Mouse (Mus musculus): ENCODE measurements at regions not wholly inside any gene's neighbourhood (a gene's known extent, or its start where the extent isn't known, plus 50 kb on each side); places are given as distances from the start of the nearest gene placed in this dataset.

DNA sequence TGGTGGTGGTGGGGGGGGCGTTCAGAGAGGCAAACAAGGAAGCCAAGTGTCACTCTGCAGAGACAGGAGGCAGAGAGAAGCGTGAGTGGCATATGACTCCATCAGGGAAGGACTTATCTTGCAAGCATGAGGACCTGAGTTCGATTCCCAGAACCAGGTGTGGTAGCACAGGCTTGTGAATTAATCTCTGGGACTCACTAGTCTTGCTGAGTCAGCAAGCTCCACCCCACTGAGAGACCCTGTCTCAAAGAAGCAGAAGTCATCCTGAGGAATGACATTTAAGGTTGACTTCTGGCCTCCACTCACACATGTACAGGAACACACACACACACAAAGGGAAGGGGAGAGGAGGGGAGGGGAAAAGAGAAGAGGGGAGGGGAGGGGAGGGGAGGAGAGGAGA, 156.5 kb downstream of the Rplp1 start:
- DNase-seq (ENCODE audit: low spot score) = no peak

DNA sequence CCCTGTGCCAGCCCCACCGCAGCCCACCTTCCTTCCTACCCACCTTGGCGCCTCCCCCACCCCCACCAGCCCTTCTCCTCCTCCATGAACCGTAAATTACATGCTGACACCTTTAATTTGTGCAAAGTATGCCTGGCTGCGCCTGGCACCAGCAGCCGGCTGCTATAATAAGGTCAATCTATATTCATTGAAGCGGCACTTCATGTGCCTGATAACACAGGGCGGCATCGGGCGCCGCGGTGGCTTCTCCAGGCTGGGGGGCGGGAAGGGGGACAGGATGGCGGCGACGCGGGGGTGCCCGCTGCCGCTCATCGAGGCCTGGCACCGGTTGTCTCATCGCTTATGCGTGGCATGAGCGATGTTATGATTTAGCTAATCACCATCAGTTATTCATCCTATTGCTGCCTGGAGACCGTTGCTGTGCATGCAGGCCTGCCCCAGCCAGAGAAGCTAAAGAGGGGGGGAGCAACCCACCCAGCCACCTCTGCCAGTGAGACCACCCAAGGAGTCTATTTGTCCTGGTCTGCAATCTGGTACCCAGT, 157.5 kb downstream of the Rplp1 start:
- DNase-seq (ENCODE audit: low spot score) = no peak

DNA sequence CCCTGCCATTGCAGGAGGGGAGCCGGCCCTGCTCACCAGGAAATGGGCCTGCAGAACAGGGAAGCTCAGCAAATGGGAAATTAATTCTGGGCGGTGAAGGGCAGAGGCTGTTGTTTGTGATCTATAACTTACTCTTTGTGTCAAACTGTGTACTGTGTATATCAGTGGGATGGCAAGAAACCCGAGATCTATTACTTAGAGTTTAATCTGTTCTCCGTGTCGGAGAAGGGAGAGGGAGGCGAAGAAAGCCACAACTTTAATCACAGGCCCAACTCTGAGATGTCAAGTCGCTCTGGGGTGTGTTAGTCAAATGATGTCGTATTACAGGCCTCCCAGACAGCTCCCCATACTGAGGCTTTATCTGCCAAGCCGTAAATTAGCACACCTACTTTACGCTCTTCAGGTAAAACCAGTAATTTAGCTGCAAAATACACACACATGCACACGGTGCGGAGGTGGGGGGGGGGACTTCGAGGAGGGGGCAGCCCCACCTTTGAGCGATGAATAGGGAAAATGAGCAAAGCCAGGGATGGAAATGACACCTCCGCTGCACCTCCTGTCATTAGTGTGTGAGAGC, 158.0 kb downstream of the Rplp1 start:
- no peak for DNase-seq (ENCODE audit: low spot score)

- DNase-seq (ENCODE audit: low spot score) = no peak
Measured at GRCm38 (mm10) chr9:61755311-61755710, 159.0 kb downstream of the Rplp1 start.

GRCm38 (mm10) chr9:61753795-61754194, 160.5 kb downstream of the Rplp1 start:
- DNase-seq (ENCODE audit: low spot score) = no peak

GRCm38 (mm10) chr9:61749201-61749600, 165.1 kb downstream of the Rplp1 start:
- DNase-seq (ENCODE audit: low spot score) = no peak

DNA sequence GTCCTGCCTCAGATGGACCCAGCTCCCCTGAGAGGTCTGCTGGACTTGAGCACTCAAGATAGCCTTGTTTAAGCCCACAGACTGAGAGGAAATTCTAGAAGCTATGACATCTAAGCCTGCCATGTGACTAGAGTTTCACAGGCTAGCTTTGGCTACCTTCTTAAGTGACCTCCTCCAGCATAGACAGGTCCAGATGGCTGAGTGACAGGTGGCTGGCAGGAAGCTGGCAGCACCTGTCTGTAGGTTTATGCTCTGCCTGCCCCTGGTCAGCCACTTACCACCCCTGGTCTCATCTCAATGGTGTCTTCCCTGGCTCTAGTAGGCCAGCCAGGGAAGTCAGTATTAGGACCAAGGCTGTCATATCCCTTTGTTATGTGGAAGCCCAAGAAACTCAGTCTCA, 165.9 kb downstream of the Rplp1 start:
- no peak for DNase-seq (ENCODE audit: low spot score)

DNA sequence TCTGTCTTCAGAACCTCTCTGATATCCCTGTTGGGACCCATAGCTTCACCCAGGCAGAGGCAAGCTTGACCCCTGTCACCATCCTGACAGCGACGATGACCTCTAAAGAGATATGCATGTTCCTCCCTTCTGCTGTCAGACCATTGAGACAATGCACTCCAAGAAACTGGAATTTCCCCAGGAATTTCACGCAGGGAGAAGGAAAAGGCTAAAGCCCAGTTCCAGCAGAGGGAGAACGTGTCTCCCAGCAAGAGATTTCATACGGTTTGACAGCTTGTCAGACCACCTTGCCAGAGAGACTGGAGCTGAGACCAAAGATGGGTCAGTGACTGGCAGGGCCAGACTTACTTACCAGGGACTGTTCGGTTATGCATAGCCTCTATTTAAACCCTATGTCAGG, 167.9 kb downstream of the Rplp1 start:
- DNase-seq (ENCODE audit: low spot score) = no peak

GRCm38 (mm10) chr9:61745301-61745801, 169.0 kb downstream of the Rplp1 start:
- DNase-seq (ENCODE audit: low spot score) = no peak

- no peak for DNase-seq (ENCODE audit: low spot score)
Measured at GRCm38 (mm10) chr9:61733540-61733939, 180.8 kb downstream of the Rplp1 start.

DNA sequence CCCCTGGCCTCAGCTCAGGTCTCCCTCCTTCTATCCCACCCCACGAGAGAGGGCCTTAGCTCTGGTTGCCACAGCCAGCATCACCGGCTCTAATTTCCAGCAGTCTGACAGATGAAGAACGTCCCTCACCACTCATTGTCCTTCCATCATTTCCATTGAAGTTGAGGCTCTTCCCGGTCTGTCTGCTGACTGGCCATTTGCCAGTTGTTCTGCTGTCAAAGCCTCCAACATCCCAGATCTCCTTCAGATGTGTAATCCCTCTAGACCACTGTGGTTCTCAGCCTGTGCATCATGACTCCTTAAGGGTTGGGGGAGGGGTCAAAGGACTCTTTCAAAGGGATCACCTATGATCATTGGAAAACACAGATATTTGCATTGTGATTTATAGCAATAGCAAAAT, 181.6 kb downstream of the Rplp1 start:
- DNase-seq (ENCODE audit: low spot score) = no peak

DNA sequence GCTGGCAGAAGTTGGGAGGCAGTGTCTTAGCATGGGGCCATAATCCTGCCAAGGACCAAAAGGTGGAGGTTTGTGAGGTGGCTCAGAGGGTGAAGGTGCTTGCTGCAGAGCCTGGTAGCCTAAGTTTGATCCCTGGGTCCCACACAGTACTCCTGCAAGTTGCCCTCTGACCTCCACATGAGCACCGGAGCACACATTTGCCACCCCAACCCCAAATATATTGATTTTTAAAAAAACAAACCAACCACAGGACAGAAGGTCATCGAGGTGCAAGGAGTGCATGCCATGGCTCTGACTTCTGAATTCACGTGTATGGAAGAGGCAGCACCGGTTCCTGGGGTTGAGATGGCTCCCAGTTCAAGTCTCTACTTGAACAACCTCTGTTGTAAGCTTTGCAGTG, 186.2 kb downstream of the Rplp1 start:
- no peak for DNase-seq (ENCODE audit: low spot score)

DNA sequence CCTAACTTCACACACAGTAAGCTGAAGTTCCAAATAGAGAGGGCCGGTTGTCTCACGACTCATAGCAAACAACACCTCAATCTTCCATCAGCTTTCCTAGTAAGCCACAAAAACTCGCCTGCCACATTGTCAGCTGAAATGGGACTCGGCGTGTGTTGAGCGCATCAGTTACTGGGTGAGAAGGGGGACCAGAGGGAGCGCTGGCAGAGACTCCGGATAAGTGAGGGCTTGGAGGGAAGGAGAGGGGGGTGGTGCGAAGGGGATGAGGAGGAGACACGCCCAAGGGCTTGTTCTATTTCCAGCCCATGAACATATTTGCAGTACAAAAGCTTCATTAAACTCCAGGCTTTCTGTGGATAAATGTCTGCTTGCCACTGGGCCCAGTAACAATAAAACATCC, 186.7 kb downstream of the Rplp1 start:
- DNase-seq (ENCODE audit: low spot score) = no peak

DNA sequence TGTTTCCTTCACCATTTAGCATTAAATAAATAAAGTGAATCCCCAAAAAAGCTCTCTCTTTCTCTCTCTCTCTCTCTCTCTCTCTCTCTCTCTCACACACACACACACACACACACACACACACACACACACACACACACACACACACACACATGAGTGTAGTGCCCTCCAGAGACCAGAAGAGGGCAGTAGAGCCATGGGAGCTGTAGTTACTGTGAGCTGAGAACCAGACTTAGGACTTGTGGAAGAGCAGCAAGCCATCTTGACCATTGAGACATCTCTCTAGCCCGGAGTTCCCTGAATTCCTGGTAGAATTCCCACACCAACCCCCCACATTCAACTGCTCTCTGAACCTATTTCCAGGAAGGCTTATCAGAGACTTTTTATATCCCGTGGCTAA, 190.3 kb downstream of the Rplp1 start:
- no peak for DNase-seq (ENCODE audit: low spot score)

- no peak for DNase-seq (ENCODE audit: low spot score)
Measured at GRCm38 (mm10) chr9:61723021-61723581, 191.2 kb downstream of the Rplp1 start.

DNA sequence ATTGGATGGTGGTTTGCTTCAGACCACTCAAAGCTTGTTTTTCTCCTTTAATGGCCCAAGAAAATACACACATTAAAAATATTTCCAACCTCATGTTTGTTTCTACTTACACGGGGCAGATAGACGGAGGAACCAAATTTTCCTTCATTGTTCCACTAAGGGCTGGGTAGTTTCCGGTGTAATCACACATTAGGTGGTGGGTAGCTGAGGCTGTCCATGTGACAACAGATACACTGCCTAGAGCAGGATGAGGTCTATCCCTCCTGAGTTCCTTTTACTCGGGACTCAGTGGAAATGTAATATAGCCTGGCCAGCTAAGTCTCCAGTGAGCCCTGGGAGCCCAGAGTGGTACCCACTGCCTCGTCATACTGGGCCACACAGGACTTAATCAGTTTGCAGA, 192.5 kb downstream of the Rplp1 start:
- DNase-seq (ENCODE audit: low spot score) = no peak

- no peak for DNase-seq (ENCODE audit: low spot score)
Measured at GRCm38 (mm10) chr9:61721071-61721470, 193.3 kb downstream of the Rplp1 start.

- DNase-seq (ENCODE audit: low spot score) = no peak
Measured at GRCm38 (mm10) chr9:61720206-61720605, 194.1 kb downstream of the Rplp1 start.

DNA sequence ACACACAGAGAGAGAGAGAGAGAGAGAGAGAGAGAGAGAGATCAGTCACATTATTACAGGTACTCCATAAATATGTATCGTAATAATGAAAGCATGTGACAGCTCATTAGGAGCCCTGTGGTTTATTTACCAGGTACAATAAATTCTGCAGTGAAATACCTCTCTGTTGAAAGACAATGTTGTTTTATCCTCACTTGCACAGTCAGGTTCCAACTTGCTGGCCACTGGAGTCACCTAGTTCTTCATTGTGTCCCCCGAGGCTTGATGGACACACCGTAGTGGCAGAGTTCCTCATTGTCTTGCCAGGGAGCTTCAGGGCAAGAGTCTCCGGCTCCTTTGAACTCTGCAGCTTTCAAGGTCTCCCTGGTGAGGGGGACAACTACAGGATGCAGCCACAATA, 197.6 kb downstream of the Rplp1 start:
- no peak for DNase-seq (ENCODE audit: low spot score)

GRCm38 (mm10) chr9:61714331-61715035, 199.9 kb downstream of the Rplp1 start:
- DNase-seq (ENCODE audit: low spot score) = no peak

DNA sequence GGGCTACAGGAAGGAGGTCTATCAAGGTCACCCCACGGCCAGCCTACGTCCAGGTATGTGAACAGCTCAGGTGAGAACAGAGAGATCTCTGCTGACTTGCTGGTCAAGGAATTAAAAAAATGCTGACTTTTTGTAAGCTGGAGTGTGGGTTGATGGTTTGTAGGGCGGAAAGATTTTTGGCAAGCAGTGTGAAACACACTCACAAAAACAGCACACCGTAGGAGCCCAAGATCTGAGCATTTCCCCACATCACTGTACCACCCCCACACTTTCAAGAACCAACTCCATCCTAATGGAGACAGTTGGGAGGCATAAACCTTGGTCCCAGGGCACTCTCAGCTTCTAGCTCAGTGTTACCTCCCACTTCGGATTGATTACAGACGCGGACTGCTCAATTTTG, 200.5 kb downstream of the Rplp1 start:
- no peak for DNase-seq (ENCODE audit: low spot score)

DNA sequence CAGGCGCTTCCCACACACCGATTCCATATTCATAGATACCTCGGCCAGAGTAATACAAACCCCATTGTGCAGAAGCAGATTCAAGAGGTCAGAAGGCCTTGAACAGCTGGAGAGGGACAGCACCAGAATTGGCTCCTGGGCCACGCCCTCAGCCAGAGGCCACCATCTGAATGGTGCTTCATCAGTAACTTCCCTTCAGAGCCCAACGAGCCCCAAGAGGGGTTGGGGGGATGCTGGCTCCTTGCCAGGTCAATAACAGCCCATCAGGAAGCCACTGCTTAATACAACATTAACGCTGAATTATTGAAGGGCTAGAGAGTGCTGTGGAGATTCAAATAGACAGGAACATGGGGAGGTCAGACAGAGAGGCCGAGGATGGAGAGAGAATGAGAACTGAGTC, 203.0 kb downstream of the Rplp1 start:
- no peak for DNase-seq (ENCODE audit: low spot score)

DNA sequence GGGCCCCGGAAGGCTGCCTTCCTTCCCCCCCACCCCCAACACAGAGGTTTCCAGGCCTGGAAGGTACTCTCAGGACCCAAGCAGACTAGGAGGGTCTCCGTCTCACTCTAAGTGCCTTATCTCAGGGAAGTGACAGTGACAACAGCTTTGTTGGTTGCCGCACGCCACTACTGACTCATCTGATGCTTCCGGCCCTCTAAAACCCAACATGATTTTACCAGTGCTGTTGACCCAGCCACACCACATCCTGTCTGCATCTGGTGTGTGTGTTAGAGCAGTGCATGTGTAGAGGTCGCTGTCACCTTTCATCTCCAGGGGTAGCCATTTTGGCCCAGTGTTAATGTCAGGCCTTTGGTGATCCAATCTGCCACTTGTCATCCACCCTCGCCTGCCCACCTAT, 206.5 kb downstream of the Rplp1 start:
- DNase-seq (ENCODE audit: low spot score) = no peak

Measured in layer of hippocampus, adult 9-10 months (tissue).